Mouse (Mus musculus) liver, adult 2 months (tissue): ENCODE measurements at regions not wholly inside any gene's neighbourhood (a gene's known extent, or its start where the extent isn't known, plus 50 kb on each side); places are given as distances from the start of the nearest gene placed in this dataset.

ENCODE experiments used
- CTCF ChIP-seq: fragments of 200-500 bp; IDR thresholded peaks from 2 replicates; pipeline ENCODE4 v1.5.1; 2011; ENCODE audit warnings: low read depth, low read length, control low read depth
- POLR2A ChIP-seq: fragments of 200-500 bp; IDR thresholded peaks from 2 replicates; pipeline ENCODE4 v1.6.1; 2011; ENCODE audit warnings: low read length, control low read depth; ENCODE audit not compliant: insufficient read depth; ENCODE audit errors: extremely low read depth

DNA sequence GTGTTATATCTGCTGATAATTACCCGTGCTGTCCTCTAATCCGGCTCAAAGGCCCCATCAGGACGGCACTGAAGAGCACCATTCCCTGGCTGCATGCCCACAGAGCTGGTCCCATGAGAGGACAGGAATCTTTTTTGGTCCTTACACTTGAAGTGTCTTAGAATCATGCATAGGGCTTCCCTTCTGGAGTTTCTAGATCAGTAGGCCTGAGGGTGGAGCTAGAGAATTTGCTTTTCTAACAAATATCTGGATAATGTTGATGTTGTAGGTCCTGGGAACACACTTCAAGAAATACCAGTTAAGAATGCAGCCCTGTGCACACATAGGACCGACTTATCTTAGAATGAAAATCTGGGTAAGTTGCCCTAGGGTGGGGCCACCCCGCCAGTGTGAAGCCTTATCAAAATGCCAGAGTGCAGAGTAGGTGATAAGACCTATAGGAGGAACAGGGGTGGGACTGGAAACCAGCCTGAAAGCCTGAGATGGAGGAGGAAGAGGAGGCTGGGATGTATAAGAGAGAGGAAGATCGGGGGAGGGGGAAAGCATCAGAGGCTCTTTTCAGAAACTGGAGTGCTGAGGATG, 111.2 kb downstream of the Bdh1 start:
- TF ChIP-seq POLR2A (no peak), CTCF (no peak)
